Mouse (Mus musculus): ENCODE data around the gene Erlec1.
A peak's percentile ranks its signal among the peaks of the same experiment; 100 is the strongest.

DNA sequence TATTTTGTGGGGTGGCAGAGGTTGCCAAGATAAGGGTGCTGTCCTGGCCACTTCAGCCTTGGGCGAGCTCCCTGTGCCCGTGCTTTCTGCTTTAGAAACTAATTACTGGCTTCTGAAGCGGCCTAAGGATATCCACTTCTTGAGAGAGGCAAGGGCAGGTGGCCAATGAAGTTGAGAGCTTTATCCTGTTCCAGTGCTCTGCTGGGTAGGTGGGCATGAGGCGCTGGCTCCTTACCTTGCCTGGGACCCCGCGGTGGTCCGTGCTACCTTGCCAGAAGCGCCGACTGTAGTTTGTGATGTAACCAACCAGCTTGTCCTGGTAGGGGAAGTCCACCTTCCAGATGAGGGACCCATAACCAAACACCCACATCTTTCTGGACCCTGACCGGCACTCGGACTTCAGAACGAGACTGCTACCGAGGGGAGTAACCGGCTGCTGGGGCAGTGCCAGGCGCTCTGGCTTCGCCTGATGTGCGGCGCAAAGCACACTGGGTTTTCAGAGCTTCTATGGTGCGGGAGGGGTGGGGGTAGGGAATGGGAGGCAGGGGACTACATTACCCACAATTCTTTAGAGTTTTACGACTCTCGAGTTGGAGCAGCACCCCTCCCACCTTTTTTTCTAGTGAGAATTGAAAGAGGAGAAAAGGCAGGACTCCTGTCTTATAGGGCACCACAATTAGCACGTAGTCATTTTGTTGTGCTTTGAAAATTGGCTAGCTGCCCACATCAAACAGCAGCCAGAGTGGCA is 31.9 kb upstream of the Erlec1 start, which contains the start of gene Chac2:
- TF ChIP-seq POLR2A (IDR thresholded peaks at IDR 0.05; ENCODE audit: control insufficient read depth, low read depth, low read length) (peak; percentile 68; the same call in 1 of the 2 replicates), CTCF (IDR thresholded peaks at IDR 0.05; ENCODE audit: control insufficient read depth, insufficient read depth, insufficient replicate concordance, low read depth, low read length) (no peak)

Data from testis, adult 2 months (tissue).